Mouse (Mus musculus) limb, embryonic 14.5 days (tissue): ENCODE measurements around the gene Mns1. TPM values are rescaled to one million over a fixed set of nuclear protein-coding genes. Genes with fewer than 3 reads are reported as not detected.
A peak's percentile ranks its signal among the peaks of the same experiment; 100 is the strongest.

Source experiments
- ATAC-seq: fragments of 200-750 bp; cut with Nextera tagmentation; 2 replicates; pipeline ENCODE4 v1.8.0; 2017; ENCODE audit warnings: low read depth, moderate number of reproducible peaks, moderate TSS enrichment; ENCODE audit not compliant: low FRiP score
- DNase-seq: peaks from one replicate; pipeline ENCODE4 v3.0.0-alpha.2; 2015; ENCODE audit warnings: low spot score
- H3K27ac ChIP-seq: fragments of 300-500 bp; sonication (generic); replicated peaks from 2 replicates; pipeline ENCODE4 v1.5.1; 2014; ENCODE audit warnings: low read depth, mild to moderate bottlenecking, low read length, moderate library complexity, mixed read lengths
- H3K27me3 ChIP-seq: fragments of 300-500 bp; sonication (generic); 2 replicates; pipeline ENCODE4 v1.6.1; 2014; ENCODE audit warnings: low read length, mixed read lengths; ENCODE audit not compliant: control insufficient read depth, insufficient read depth
- H3K36me3 ChIP-seq: fragments of 300-500 bp; sonication (generic); 2 replicates; pipeline ENCODE4 v1.6.1; 2014; ENCODE audit warnings: mild to moderate bottlenecking, low read length, moderate library complexity, mixed read lengths; ENCODE audit not compliant: control insufficient read depth, insufficient read depth
- H3K4me1 ChIP-seq: fragments of 300-500 bp; sonication (generic); 2 replicates; pipeline ENCODE4 v1.6.1; 2014; ENCODE audit warnings: antibody characterized with exemption, low read length, mixed read lengths; ENCODE audit not compliant: control insufficient read depth, insufficient read depth
- H3K4me2 ChIP-seq: fragments of 300-500 bp; sonication (generic); replicated peaks from 2 replicates; pipeline ENCODE4 v1.6.1; 2014; ENCODE audit warnings: low read depth, mild to moderate bottlenecking, low read length, moderate library complexity; ENCODE audit not compliant: severe bottlenecking
- H3K4me3 ChIP-seq: fragments of 300-500 bp; sonication (generic); replicated peaks from 2 replicates; pipeline ENCODE4 v1.5.1; 2014; ENCODE audit warnings: low read length
- H3K9ac ChIP-seq: fragments of 300-500 bp; sonication (generic); 2 replicates; pipeline ENCODE4 v1.6.1; 2014; ENCODE audit warnings: mild to moderate bottlenecking, low read depth, low read length, moderate library complexity; ENCODE audit not compliant: severe bottlenecking
- H3K9me3 ChIP-seq: fragments of 300-500 bp; sonication (generic); 2 replicates; pipeline ENCODE4 v1.6.1; 2016; ENCODE audit warnings: low read length; ENCODE audit not compliant: control insufficient read depth
- POLR2A ChIP-seq: fragments of 200-500 bp; IDR thresholded peaks from 2 replicates; pipeline ENCODE4 v1.8.0; 2012; ENCODE audit warnings: inconsistent platforms, mild to moderate bottlenecking, moderate library complexity, borderline replicate concordance; ENCODE audit not compliant: insufficient read depth, insufficient read length; ENCODE audit errors: extremely low read depth
- WGBS: fragments of 180-500 bp; shearing (Covaris S2); extraction: QIAGEN DNeasy Blood & Tissue Kit; methylation state at CpG from one replicate; pipeline ENCODE4 v1.1.7; 2014; 5-methylcytosine and 5-hydroxymethylcytosine counted together
- polyA plus RNA-seq, 2 experiments: library from polyadenylated mRNA; depleted of rRNA in 1 of 2; stranded (reverse) in 1 of 2; unstranded in 1 of 2; fragments of >200 nt; fragmentation: Nextera tagmentation in 1 of 2; extraction: Ambion mirVana in 1 of 2; gene quantifications; 2 replicates each; pipeline versions ENCODE4 v1.2.1 to v1.2.3; 2012 to 2014

The Mns1 gene
- polyA plus RNA-seq, 2 experiments: 15.4 to 22.5 TPM

- H3K27ac ChIP-seq: no peak overlapping the region
- 71% methylated on average over 4 of the region's 4 CpGs for WGBS
- DNase-seq: no peak
- no peak for ATAC-seq
- H3K36me3 ChIP-seq: no peaks in the 10 kb centered on the region
- H3K4me3 ChIP-seq: no peak overlapping the region
- H3K27me3 ChIP-seq: no peaks in the 10 kb centered on the region
- no peaks in the 10 kb centered on the region for H3K4me1 ChIP-seq
- H3K9me3 ChIP-seq: no peaks in the 10 kb centered on the region
- TF ChIP-seq POLR2A: no peak
- no peak overlapping the region for H3K9ac ChIP-seq
- H3K4me2 ChIP-seq: no peak overlapping the region
Observed at GRCm38 (mm10) chr9:72427861-72428260, 9.9 kb upstream of the Mns1 start.

DNA sequence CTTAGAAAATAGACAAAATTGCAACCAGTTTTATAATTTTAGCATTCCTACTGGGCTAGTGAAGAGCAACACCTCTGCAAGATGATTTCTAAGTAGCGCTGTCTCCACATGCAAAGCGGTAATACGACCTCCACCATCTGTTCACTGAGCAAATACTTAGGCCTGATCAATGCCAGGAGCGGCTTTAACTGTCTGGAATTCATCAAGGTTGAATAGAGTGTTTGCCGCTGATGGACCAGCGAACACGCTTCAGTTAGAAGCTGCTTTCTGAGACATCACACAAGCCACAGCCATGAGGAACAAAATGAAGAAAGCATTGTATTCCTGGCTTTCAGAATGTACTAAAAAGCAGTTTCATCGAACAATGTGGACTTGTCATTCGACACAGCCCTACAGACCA is 2.9 kb upstream of the Mns1 start:
- 51% methylated on average over 9 of the region's 9 CpGs for WGBS
- DNase-seq (no peak), ATAC-seq (no peak)
- Histone ChIP-seq H3K9ac (no peak overlapping the region), H3K4me2 (no peak overlapping the region), H3K4me1 (0 out of 2 replicates have a peak, but pooled peaks cover 7% of the 10 kb centered on the region), H3K27ac (no peak overlapping the region), H3K9me3 (no peaks in the 10 kb centered on the region), H3K4me3 (no peak overlapping the region), H3K36me3 (no peaks in the 10 kb centered on the region), H3K27me3 (no peaks in the 10 kb centered on the region)
- TF ChIP-seq POLR2A: no peak

- H3K36me3 ChIP-seq: 0 out of 2 replicates have a peak, but pooled peaks cover 2% of the 10 kb centered on the region
- H3K4me3 ChIP-seq: peak overlapping the region; percentile 58
- H3K9ac ChIP-seq: peak overlapping the region; percentile 61
- H3K27ac ChIP-seq: 0 out of 2 replicates have a peak overlapping the region, but pooled peaks have one; percentile 39
- DNase-seq (no peak), ATAC-seq (0 out of 2 replicates have a peak, but pooled peaks have one; percentile 1)
- WGBS: 3% methylated on average over 9 of the region's 9 CpGs
- TF ChIP-seq POLR2A: no peak
- peak overlapping the region; percentile 78 for H3K4me2 ChIP-seq
- no peaks in the 10 kb centered on the region for H3K27me3 ChIP-seq
- no peaks in the 10 kb centered on the region for H3K9me3 ChIP-seq
- 0 out of 2 replicates have a peak, but pooled peaks cover 7% of the 10 kb centered on the region for H3K4me1 ChIP-seq
Observed at GRCm38 (mm10) chr9:72438749-72439148, 938 bp downstream of the Mns1 start.

- WGBS: 92% methylated on average over 4 of the region's 4 CpGs
- no peak overlapping the region for H3K9ac ChIP-seq
- peaks cover 6% of the 10 kb centered on the region; the same call in 1 of the 2 replicates for H3K36me3 ChIP-seq
- no peak overlapping the region for H3K4me3 ChIP-seq
- no peaks in the 10 kb centered on the region for H3K27me3 ChIP-seq
- no peak overlapping the region for H3K4me2 ChIP-seq
- ATAC-seq (no peak), DNase-seq (no peak)
- H3K9me3 ChIP-seq: no peaks in the 10 kb centered on the region
- 0 out of 2 replicates have a peak, but pooled peaks cover 7% of the 10 kb centered on the region for H3K4me1 ChIP-seq
- TF ChIP-seq POLR2A: no peak
- no peak overlapping the region for H3K27ac ChIP-seq
Observed at GRCm38 (mm10) chr9:72440358-72440757, 2.5 kb downstream of the Mns1 start.

GRCm38 (mm10) chr9:72440948-72441926 is 3.4 kb downstream of the Mns1 start:
- DNase-seq (no peak), ATAC-seq (no peak)
- Histone ChIP-seq H3K4me2 (no peak overlapping the region), H3K27me3 (no peaks in the 10 kb centered on the region), H3K9ac (no peak overlapping the region), H3K27ac (no peak overlapping the region), H3K36me3 (peaks cover 8% of the 10 kb centered on the region; the same call in 1 of the 2 replicates), H3K4me3 (no peak overlapping the region), H3K4me1 (0 out of 2 replicates have a peak, but pooled peaks cover 7% of the 10 kb centered on the region), H3K9me3 (no peaks in the 10 kb centered on the region)
- no peak for TF ChIP-seq POLR2A
- WGBS: 68% methylated on average over 8 of the region's 8 CpGs
